Mouse (Mus musculus) embryonic fibroblast, embryonic 13.5 days (primary cell): ENCODE measurements around the gene Sarnp.

Experiments
- CTCF ChIP-seq: IDR thresholded peaks from 2 replicates; pipeline ENCODE4 v1.5.1; 2011; ENCODE audit warnings: mild to moderate bottlenecking, control low read depth, low read length, moderate library complexity, borderline replicate concordance; ENCODE audit not compliant: insufficient read depth
- POLR2A ChIP-seq: IDR thresholded peaks from 2 replicates; pipeline ENCODE4 v1.6.1; 2011; ENCODE audit warnings: low read depth, mild to moderate bottlenecking, control low read depth, low read length, moderate library complexity

DNA sequence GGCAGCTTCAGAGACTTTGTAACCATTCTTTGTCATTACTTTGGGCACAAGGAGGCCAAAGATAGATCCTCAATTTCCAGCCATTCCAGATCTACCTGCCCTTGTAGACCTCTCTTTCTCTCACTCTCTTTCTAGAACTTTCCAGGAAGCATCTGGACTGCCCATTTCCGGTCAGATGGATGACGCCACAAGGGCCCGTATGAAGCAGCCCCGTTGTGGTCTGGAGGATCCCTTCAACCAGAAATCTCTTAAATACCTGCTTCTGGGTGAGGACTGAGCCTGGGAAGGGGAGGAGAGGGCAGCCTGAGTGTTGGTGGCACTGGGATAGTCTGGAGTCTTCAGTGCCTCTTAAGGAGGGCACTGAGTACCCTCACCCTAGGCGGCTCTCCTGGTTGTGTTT lies 22.7 kb upstream of the Sarnp start:
- no peak for TF ChIP-seq CTCF
- no peak for TF ChIP-seq POLR2A
